Mouse (Mus musculus) NIH3T3 (cell line): ENCODE results near the gene Rhobtb3.
A peak's percentile ranks its signal among the peaks of the same experiment; 100 is the strongest.
"Not testable (repeated sequence)": the region's sequence is repeated elsewhere in the genome, so short reads cannot be mapped to it uniquely, and the experiment has no call there.

Experiments used
- DNase-seq: peaks from one replicate; pipeline ENCODE4 v3.0.0-alpha.2; 2012; ENCODE audit warnings: low read depth

Rhobtb3 gene

DNA sequence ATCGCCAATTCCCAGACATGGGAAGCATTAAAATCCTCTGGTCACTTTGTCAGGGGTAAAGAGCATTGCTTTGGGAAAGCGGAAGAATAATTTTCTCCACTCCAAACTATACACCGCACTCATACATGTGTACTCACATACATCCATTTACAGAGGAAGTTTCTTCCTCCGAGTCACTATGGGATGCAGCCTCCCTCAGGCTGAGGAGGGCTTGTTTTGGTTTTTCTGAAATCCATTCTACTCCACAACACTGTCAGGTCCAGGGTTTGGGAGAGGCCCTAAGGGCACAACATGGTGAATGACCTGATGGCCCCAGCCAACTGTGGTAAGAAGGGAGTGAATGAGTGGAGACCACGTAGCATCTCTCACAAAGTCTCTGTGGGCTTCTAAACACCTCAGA is 14.7 kb downstream of the Rhobtb3 start:
- not testable (repeated sequence) for DNase-seq

- peak; percentile 17 for DNase-seq
Measured at GRCm38 (mm10) chr13:75927951-75928350, 15.8 kb downstream of the Rhobtb3 start.

DNA sequence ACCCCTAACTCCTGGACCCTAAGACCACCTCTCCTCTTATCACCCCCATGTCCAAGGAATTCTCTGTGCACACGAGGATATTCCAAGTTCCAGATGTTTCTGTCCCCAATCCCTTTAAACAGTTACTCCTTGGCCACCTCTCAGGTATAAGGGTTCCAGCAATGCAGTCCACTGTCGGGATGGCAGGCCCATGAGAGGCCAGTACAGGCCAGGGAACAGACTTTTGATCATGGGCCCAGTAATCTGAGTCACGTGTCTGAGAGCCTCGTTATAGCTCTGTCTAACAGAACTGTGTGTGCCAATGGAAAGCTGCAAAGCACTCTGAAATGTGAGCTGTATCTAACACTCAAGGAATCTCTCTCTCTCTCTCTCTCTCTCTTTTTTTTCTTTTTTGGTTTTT is 29.6 kb downstream of the Rhobtb3 start:
- peak; percentile 28 for DNase-seq

DNA sequence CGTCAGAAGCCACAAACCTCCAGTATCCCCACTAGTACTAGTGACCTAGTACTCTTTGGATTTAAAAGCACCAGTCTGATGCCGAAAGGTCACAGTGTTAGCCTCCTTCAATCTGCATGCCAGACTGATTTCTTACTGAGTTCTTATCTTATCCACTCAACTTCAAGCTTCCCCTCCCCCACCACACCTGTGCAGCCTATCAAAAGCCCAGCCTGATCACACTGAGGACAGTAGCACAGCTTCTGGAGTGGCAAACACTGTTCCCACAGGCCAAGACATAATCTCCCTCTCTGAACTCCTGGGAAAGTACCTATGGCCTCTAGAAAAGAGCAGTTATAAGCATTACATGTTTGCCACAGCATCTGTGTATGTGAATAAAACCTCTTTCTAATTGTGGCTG is 35.5 kb downstream of the Rhobtb3 start:
- DNase-seq: no peak

- no peak for DNase-seq
Measured at GRCm38 (mm10) chr13:75907133-75907532, 36.6 kb downstream of the Rhobtb3 start.

DNA sequence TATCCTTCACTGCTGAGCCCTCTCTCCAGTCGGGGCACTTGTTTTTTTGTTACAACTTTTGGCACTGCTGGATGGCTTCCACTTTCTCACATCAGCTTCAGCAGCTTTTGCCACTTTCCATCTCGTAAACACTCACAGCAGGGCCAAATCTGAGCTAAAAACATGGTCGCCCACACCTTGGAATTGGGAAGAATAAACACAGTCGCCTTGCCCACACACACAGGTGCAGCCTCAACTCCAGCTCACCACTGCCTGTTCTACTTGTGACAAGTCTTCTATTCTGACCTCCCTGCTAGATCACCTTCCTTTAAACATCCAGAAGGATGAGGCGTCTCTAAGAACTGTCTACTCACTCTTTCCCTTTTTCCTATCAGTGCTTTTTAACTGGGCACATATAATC is 39.1 kb downstream of the Rhobtb3 start:
- DNase-seq: no peak

- DNase-seq: not testable (repeated sequence)
Measured at GRCm38 (mm10) chr13:75900928-75901327, 42.8 kb downstream of the Rhobtb3 start.

DNA sequence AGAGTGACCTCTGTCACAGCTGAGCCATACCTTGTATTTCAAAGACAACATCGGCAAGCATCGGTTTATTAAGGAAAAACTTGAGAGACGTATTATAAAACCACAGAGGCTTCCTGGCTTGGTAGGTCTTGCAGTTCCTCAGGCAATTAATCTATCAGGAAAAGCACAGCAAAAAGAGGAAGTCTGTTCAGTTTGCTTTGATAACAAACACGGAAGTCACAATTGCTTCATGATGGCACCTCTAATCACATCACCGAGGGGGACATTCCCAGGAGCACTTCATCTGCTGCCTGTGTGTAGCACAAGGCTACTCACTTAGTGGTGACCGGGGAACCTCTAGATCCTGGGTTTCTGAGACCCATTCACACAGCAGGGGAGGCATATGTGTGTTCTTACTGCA is 50.8 kb downstream of the Rhobtb3 start:
- no peak for DNase-seq

DNA sequence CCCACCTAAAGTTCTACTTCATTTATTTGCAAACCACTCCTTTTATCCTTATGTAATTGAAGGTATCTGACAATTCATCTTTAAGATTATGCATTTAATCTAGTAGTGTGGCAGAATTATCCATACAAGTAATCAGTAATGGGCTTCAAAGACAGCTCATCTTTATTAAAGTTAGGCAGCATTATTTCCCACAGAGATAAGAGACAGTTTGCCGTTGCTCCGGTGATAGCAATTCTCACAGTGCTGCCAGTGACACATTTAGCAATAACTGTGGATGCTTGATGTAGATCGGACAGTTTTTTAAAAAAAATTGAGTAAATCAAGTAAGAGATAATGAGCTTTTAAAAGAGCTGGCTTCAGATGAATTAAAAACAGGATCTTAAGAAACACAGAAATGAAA is 51.4 kb downstream of the Rhobtb3 start:
- DNase-seq: no peak

GRCm38 (mm10) chr13:75891868-75892267 is 51.9 kb downstream of the Rhobtb3 start:
- DNase-seq: no peak

DNA sequence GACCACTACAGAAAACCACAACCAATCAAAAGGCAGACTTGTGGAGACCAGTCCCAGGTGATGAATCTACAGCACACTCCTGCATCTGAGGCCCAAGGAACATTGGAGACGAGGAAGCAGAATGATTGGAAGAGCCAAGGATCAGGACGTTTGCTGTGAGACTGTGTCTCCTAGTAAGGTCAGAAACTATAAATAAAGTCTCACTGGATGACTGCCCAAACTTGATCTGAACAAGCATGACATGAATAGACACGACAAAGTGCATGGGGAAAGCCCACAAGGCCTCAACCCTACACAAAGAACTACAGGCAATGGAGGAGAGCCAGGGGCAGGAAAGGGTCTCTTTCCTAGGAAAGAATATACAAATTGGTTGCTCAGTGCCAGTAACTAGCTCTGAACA is 59.9 kb downstream of the Rhobtb3 start:
- DNase-seq: no peak

GRCm38 (mm10) chr13:75880501-75880900 is 63.2 kb downstream of the Rhobtb3 start:
- DNase-seq: no peak

DNA sequence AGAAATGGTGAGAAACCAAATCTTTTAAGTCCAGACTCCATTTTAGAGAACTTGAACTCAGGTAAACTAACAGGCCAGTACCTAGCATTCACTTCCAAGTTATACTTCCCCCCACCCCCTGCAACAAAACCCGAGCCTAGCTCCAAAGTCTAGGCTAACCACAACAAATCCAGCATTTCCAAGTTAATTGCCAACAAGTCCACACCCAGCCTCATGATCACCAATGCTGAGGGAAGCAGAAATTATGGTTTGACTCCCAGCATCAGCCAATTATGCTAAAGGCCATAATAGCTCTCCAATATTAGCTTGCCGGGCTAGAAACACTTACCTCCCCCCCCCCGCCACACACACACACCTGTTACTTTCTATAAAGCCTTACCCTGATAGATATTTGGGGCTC is 64.0 kb downstream of the Rhobtb3 start:
- no peak for DNase-seq

DNA sequence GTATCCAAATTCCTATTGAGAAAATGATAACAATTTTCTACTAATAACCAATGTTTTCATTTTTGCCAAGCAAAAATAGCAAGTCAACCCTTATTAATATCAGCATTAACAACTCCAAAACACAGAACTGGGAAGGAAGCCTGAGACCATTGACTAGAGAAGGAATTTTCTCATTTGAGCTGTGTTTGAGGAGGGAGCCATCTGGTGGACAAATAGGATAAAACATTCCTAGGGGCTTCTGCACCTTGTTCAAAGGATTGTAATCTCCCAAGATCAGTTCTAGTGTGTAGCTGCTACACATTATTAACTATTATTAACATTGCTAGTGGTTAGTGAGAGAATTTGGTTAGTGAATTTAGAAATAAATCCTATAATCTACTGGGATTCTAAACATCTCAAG is 65.8 kb downstream of the Rhobtb3 start:
- peak; percentile 82 for DNase-seq

- no peak for DNase-seq
Measured at GRCm38 (mm10) chr13:75876592-75876991, 67.1 kb downstream of the Rhobtb3 start.

GRCm38 (mm10) chr13:75876188-75876587 is 67.5 kb downstream of the Rhobtb3 start:
- DNase-seq: not testable (repeated sequence)

DNA sequence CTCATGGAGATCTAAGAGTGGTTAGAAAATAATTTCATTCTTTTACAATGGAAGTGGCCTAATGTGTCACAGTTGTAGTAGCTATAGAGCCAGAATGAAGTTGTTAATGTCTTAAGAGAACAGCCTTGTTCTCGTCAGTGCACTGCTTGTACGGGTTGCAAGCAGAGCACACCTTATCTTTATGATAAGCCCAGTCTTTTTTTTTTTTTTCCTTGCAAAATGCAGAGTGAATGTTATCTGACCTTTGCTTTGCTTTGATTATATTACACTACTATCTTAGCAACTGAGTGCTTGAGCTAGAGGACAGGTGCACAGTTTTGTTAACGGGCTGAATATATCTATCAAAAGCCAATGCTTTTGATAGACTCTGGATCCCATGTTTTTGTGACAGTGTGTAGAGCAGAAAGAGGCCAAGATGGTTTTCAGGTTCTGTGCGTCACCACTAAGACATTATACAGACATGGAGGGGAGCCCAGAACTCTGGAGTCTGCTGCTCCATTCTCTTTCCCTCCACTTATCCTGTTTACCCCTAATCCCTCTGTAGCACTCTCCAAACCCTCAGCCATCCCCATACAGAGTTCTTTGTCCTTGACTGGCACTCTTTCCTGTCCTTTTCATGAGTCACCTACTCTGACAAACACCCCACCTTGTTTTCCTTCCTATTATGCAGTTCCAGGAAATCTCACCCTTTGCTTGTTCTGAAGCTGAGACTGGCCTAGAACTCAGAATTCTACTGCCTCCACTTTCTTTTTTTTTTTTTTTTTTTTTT is 68.9 kb downstream of the Rhobtb3 start:
- no peak for DNase-seq

GRCm38 (mm10) chr13:75867876-75868275 is 75.8 kb downstream of the Rhobtb3 start:
- no peak for DNase-seq

DNA sequence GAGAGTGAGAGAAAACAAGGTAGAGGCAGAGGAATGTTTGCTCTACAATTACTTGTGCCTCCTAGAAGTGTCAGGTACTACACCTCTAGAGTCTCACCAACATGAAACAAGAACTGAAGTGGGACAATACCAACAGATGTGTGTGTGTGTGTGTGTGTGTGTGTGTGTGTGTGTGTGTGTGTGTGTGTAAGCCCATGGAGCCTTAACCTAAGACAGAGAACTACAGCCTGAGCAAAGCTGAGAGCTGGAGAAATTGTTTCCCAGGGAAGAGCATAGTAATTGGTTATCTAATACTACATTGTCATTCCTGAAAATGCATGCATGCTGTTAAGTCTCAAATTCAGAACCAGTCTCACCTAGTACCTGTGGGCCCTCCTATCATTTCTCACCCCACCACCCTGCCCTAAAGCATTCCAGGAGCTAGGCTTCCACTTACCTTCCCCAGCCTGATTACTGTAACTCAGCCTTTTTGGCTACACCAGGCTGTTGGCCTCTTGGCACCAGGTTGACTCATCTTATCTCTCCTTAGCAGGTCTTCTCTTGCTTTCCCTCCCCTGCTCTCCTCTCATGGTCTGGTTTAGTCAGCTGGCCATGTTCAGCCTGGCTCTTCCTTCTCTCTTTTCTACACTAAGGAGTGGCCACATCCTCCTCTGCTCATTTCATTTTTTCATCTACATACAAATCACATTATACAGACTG is 78.1 kb downstream of the Rhobtb3 start:
- no peak for DNase-seq

GRCm38 (mm10) chr13:75859264-75859844 is 84.4 kb downstream of the Rhobtb3 start:
- DNase-seq: no peak

DNA sequence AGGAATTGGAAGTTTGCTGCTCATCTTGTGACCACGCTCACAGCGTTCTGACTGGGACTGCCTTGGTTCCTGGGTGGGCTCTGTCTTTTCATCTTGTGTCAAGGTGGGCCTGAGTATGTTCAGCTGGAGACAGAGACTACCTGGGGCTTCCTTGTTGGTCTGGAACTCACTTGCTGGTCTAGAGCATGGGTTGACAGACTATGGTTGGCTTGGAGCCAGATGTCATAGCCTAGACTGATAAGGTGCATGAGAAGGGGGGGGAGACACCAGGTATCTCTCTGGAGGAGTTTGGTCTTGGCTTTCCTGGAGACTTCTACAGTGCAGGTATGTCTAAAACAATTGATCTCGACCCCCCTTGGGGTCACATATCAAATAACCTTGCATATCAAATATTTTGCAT is 90.6 kb downstream of the Rhobtb3 start:
- DNase-seq: no peak

DNA sequence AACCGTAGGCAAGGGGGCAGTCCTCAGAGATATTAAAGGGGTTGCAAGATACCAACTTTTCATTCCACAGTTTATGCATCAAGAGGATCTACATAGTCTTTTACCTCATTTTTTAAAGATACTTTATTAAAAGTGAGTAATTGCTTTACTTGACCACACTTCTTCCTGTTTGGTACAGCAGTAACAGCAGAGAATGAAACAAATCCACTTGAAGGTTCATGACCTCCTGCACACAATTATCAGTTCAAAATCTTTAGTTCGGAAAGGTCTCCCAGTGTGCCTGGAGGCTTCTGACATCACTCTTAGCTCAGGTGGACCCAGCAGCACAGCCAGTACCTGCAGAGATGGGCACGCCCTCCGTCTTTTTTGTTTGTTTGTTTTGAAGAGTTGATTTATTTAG is 91.7 kb downstream of the Rhobtb3 start:
- no peak for DNase-seq

DNA sequence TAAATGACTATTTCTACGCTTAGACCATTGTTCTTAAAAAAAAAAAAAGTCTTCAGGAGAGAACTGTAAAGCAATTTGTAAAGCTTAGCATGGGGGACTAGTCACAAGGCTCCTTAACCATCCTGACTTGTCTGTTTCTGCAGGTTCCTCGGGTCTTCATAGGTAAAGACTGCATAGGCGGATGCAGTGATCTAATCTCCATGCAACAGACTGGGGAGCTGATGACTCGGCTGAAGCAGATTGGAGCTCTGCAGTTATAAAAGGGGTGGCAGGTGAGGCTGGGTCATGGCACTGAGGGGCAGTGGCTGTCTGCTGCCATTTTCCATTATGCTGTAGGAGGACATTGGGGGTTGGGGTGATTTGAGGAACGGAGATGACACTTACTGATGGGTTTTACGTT is 96.7 kb downstream of the Rhobtb3 start:
- DNase-seq: no peak
